Mouse (Mus musculus) forebrain, embryonic 13.5 days (tissue): ENCODE measurements at regions not wholly inside any gene's neighbourhood (a gene's known extent, or its start where the extent isn't known, plus 50 kb on each side); places are given as distances from the start of the nearest gene placed in this dataset. TPM values are rescaled to one million over a fixed set of nuclear protein-coding genes. Genes with fewer than 3 reads are reported as not detected.
A peak's percentile ranks its signal among the peaks of the same experiment; 100 is the strongest.

Experiments
- ATAC-seq: fragments of 200-750 bp; cut with Nextera tagmentation; 2 replicates; pipeline ENCODE4 v1.8.0; 2017
- H3K27ac ChIP-seq: fragments of 300-500 bp; sonication (generic); 2 replicates; pipeline ENCODE4 v1.5.1; 2015; ENCODE audit warnings: inconsistent platforms, mild to moderate bottlenecking, moderate library complexity
- H3K27me3 ChIP-seq: fragments of 300-500 bp; sonication (generic); 2 replicates; pipeline ENCODE4 v1.6.1; 2015; ENCODE audit warnings: mild to moderate bottlenecking, inconsistent platforms
- H3K36me3 ChIP-seq: fragments of 300-500 bp; sonication (generic); 2 replicates; pipeline ENCODE4 v1.6.1; 2015; ENCODE audit warnings: mild to moderate bottlenecking, inconsistent platforms; ENCODE audit not compliant: poor library complexity, severe bottlenecking
- H3K4me1 ChIP-seq: fragments of 300-500 bp; sonication (generic); 2 replicates; pipeline ENCODE4 v1.6.1; 2015; ENCODE audit warnings: inconsistent platforms
- H3K4me2 ChIP-seq: fragments of 300-500 bp; sonication (generic); 2 replicates; pipeline ENCODE4 v1.6.1; 2015; ENCODE audit warnings: inconsistent platforms, mild to moderate bottlenecking, moderate library complexity
- H3K4me3 ChIP-seq: fragments of 300-500 bp; sonication (generic); 2 replicates; pipeline ENCODE4 v1.5.1; 2015; ENCODE audit warnings: mild to moderate bottlenecking, inconsistent platforms
- H3K9ac ChIP-seq: fragments of 300-500 bp; sonication (generic); 2 replicates; pipeline ENCODE4 v1.6.1; 2015; ENCODE audit warnings: mild to moderate bottlenecking, inconsistent platforms
- H3K9me3 ChIP-seq: fragments of 300-500 bp; sonication (generic); replicated peaks from 2 replicates; pipeline ENCODE4 v1.6.1; 2016; ENCODE audit warnings: inconsistent platforms
- WGBS: fragments of 180-500 bp; shearing (Covaris S2); methylation state at CpG from one replicate; pipeline ENCODE4 v1.1.7; 2015; 5-methylcytosine and 5-hydroxymethylcytosine counted together
- microRNA-seq: library from miRNA; unstranded; fragments of <30 nt; microRNA quantifications from one replicate; pipeline ENCODE4, GENCODE M21; 2016

DNA sequence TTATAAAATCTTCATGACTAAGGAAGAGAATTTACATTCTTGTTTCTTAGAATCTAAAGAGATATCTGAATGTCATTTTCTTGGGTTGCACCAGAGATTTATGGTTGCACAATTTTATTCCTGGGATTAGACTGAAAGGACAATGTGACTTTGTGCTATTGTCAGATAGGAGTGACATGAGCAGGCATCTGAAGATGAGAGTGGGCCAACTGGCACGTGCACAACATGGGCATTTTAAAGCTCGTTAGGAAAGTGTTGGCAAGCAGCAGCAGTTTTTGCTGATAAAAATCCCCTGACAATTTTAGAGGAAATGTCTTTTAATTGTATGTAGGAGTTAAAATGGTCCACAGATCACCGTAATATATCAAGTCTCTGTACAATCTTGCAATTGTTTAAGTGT, 178.9 kb upstream of the Tecrl start:
- no peak overlapping the region for H3K4me2 ChIP-seq
- ATAC-seq = 0 out of 2 replicates have a peak, but pooled peaks have one; percentile 53
- H3K36me3 ChIP-seq = no peaks in the 10 kb centered on the region
- 34% methylated on average over 3 of the region's 3 CpGs for WGBS
- H3K4me3 ChIP-seq = no peak overlapping the region
- no peak overlapping the region for H3K27ac ChIP-seq
- H3K27me3 ChIP-seq = no peaks in the 10 kb centered on the region
- no peaks in the 10 kb centered on the region for H3K9me3 ChIP-seq
- H3K9ac ChIP-seq = no peak overlapping the region
- no peaks in the 10 kb centered on the region for H3K4me1 ChIP-seq

DNA sequence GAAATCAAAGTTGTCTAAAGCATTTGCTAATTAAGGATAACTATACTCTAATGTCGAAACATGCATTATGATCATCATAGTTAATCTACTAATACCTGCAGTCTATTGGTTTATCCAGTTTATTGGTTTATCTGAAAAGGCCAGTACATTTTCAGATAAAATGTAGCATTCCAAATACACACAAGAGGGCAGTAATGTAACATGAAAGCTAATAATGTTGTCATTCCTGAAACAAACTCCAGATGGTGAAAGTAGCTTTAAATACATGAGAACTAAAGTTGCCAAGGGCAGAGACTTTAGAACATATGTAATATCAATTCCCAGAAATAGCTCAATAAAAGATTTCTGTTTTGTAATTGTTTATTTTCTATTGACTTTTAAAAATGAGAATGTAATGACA, 163.7 kb upstream of the Tecrl start:
- Histone ChIP-seq H3K9ac (no peak overlapping the region), H3K27me3 (no peaks in the 10 kb centered on the region), H3K4me1 (no peaks in the 10 kb centered on the region), H3K4me2 (no peak overlapping the region), H3K9me3 (no peaks in the 10 kb centered on the region), H3K27ac (no peak overlapping the region), H3K36me3 (no peaks in the 10 kb centered on the region), H3K4me3 (no peak overlapping the region)
- ATAC-seq = peak; percentile 19; the same call in 1 of the 2 replicates
- WGBS = 70% methylated on average over 1 of the region's 1 CpGs

DNA sequence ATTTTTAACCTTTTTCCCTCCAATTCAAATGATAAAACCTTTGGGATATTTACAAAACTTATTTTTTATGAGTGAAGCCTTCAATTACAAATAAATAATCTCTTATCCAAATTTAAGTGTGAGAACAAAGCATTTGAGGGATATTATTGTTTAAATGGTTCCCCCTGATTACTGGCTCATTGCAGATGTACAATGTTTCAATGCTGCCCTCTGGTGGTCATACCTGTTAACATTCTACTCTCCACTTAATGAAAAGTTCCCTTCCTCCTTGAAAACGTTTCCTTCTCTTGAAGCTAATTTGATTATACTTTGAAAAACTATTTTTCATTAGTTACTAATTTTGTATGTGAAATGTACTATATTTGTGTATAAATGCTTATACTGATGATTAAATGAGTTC, 129.1 kb upstream of the Tecrl start:
- no peak overlapping the region for H3K9ac ChIP-seq
- ATAC-seq = peak; percentile 66; the same call in 1 of the 2 replicates
- WGBS = 9% methylated on average over 1 of the region's 1 CpGs

DNA sequence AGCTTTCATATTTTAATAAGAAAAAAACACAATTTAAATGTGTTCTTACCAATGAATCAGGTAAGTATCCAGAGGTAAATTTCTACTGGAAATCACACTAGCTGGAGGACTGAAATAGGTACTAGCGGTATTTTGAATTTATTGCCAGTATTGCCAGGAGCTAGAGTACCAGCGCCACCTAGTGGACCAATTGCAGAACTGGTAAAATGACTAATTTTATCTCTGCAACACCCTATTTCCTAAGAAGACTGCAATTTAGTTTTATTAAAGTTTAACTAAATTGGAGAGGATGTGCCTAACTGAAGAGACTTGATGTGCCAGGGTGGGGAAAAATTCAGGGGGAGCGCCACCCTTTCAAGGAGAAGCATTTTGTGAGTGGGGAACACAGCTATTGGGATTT, 85.3 kb upstream of the Tecrl start:
- Histone ChIP-seq H3K36me3 (no peaks in the 10 kb centered on the region), H3K9ac (no peak overlapping the region), H3K4me3 (no peak overlapping the region), H3K27ac (no peak overlapping the region), H3K4me1 (no peaks in the 10 kb centered on the region), H3K4me2 (no peak overlapping the region), H3K27me3 (no peaks in the 10 kb centered on the region), H3K9me3 (no peaks in the 10 kb centered on the region)
- 12% methylated on average over 3 of the region's 3 CpGs for WGBS
- peak; percentile 70 for ATAC-seq

More for the DNA sequence above, 129.1 kb upstream of the Tecrl start:
- Histone ChIP-seq H3K27me3 (no peaks in the 10 kb centered on the region), H3K4me1 (no peaks in the 10 kb centered on the region), H3K4me2 (no peak overlapping the region), H3K27ac (no peak overlapping the region), H3K9me3 (no peaks in the 10 kb centered on the region), H3K4me3 (no peak overlapping the region), H3K36me3 (no peaks in the 10 kb centered on the region)

DNA sequence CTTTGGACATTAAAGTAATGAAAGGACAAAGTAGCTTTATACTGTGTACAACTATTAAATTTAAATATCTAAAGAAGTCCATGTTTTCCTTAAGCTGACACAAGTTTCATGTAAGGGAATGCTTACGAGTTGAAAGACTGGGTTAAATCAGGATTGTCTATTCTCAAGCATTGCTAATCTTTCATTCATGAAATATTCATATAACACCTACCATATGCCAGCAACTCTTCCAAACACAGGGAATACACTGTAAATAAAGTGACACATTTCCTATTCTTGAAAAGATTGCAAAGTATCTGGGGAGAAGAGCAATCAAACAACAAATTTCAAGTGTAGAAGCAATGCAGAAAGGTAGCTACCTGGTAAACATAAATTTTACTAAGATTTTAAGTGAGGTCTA, 81.5 kb upstream of the Tecrl start:
- H3K9ac ChIP-seq = no peak overlapping the region
- H3K4me2 ChIP-seq = no peak overlapping the region
- no peaks in the 10 kb centered on the region for H3K36me3 ChIP-seq
- H3K4me1 ChIP-seq = no peaks in the 10 kb centered on the region
- WGBS = 69% methylated on average over 1 of the region's 1 CpGs
- ATAC-seq = no peak
- no peaks in the 10 kb centered on the region for H3K9me3 ChIP-seq
- H3K4me3 ChIP-seq = no peak overlapping the region
- no peak overlapping the region for H3K27ac ChIP-seq
- no peaks in the 10 kb centered on the region for H3K27me3 ChIP-seq

DNA sequence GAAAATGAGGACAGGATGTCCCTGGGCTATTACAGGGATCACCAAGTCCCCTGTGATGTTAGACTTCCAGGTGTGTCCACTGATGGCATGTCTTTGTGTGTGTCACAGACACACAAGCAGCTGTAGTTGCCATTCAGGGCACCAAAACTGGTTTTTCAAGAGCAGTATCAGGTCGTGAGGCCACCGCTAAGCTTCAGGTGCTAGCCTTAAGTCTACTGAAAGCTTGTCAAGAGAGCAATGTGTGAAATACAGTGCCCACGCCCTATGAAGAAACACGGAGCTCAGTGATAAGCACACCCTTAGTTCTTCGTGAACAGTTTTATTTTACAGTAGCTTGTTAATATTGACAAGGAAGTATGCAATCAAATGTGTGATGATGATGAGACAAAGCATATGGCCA, 66.7 kb upstream of the Tecrl start:
- Histone ChIP-seq H3K9ac (no peak overlapping the region), H3K27me3 (no peaks in the 10 kb centered on the region), H3K4me3 (no peak overlapping the region), H3K27ac (no peak overlapping the region), H3K4me1 (no peaks in the 10 kb centered on the region), H3K36me3 (no peaks in the 10 kb centered on the region), H3K9me3 (no peaks in the 10 kb centered on the region), H3K4me2 (no peak overlapping the region)
- no peak for ATAC-seq
- 80% methylated on average over 5 of the region's 5 CpGs for WGBS

DNA sequence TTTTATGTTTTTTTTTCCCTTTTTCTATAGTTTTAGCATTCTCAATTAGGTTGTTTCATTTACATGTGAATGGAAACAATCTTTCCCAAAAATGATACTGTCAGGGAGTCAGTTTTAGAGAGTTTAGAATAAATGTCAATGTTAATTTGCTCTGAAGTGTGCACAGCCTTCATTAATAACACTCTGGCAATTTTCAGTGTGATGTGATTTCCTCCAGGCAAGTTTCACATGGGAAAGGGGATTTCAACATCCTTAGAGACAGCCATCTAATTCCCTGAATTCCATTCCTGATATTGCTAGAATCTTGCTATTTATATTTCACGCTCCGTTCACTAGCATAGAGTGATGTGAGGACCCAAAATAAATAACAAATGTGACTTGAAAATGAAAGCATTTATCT, 55.2 kb upstream of the Tecrl start:
- H3K4me1 ChIP-seq = no peaks in the 10 kb centered on the region
- no peak overlapping the region for H3K4me2 ChIP-seq
- no peaks in the 10 kb centered on the region for H3K9me3 ChIP-seq
- H3K9ac ChIP-seq = no peak overlapping the region
- 80% methylated on average over 2 of the region's 2 CpGs for WGBS
- no peak overlapping the region for H3K4me3 ChIP-seq
- no peak for ATAC-seq
- no peak overlapping the region for H3K27ac ChIP-seq
- H3K36me3 ChIP-seq = no peaks in the 10 kb centered on the region
- no peaks in the 10 kb centered on the region for H3K27me3 ChIP-seq

DNA sequence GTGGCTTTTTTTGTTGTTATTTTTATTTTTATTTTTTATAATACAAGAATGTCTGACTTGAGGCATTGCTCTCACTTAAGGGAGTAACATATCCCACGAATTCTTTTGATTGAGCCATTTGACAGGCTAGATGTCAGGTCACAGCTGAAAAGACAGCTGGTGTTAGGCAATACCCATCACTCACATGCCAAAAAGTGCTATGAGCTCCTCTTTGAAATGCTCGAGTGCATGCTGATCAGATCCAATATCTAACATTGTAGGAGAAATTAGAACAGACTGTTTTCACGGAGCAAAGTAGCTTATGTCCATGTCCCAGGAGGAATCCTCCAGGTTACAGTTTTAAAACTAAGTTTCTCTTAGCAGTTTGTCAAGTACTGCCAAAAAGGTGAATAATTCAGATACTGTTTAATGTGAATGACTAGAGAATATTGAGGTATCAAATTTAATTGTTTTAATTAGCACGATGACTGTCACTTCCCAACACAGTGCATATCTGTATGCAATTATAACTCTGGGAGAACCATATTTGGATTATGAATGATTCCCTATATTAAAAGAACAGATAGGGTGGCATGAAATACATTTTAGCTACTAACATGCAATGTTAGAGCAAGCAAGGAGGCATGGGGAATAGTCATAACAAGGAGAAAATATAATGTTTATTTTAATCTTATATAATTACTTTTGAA, 50.4 kb upstream of the Tecrl start:
- Histone ChIP-seq H3K9ac (no peak overlapping the region), H3K36me3 (no peaks in the 10 kb centered on the region), H3K27me3 (no peaks in the 10 kb centered on the region), H3K4me1 (no peaks in the 10 kb centered on the region), H3K4me2 (no peak overlapping the region), H3K4me3 (no peak overlapping the region), H3K9me3 (no peaks in the 10 kb centered on the region), H3K27ac (no peak overlapping the region)
- ATAC-seq = peak; percentile 81
- 73% methylated on average over 4 of the region's 4 CpGs for WGBS

Small RNA genes in the stretch of these regions (microRNA-seq; reads per million reads assigned to microRNA genes)
- gene Gm44303 = not detected
